Mouse (Mus musculus) hindlimb bud, embryonic 11.5 days (tissue): ENCODE measurements at regions not wholly inside any gene's neighbourhood (a gene's known extent, or its start where the extent isn't known, plus 50 kb on each side); places are given as distances from the start of the nearest gene placed in this dataset.

Experiments
- DNase-seq: peaks from one replicate; pipeline ENCODE4 v3.0.0-alpha.2; 2012; ENCODE audit warnings: low read depth, low spot score; ENCODE audit errors: extremely low spot score

- no peak for DNase-seq
Measured at GRCm38 (mm10) chr2:166246401-166247189, 91.1 kb upstream of the Sulf2 start.

- DNase-seq = no peak
Measured at GRCm38 (mm10) chr2:166245219-166245618, 89.8 kb upstream of the Sulf2 start.

GRCm38 (mm10) chr2:166242786-166243521, 87.5 kb upstream of the Sulf2 start:
- no peak for DNase-seq

GRCm38 (mm10) chr2:166241310-166241709, 85.8 kb upstream of the Sulf2 start:
- DNase-seq = no peak

GRCm38 (mm10) chr2:166240056-166240455, 84.6 kb upstream of the Sulf2 start:
- DNase-seq = no peak

GRCm38 (mm10) chr2:166237554-166238269, 82.2 kb upstream of the Sulf2 start:
- no peak for DNase-seq

- DNase-seq = no peak
Measured at GRCm38 (mm10) chr2:166236102-166236501, 80.6 kb upstream of the Sulf2 start.

GRCm38 (mm10) chr2:166234579-166235212, 79.2 kb upstream of the Sulf2 start:
- no peak for DNase-seq

- no peak for DNase-seq
Measured at GRCm38 (mm10) chr2:166233246-166233645, 77.8 kb upstream of the Sulf2 start.

GRCm38 (mm10) chr2:166232376-166232775, 76.9 kb upstream of the Sulf2 start:
- DNase-seq = no peak

GRCm38 (mm10) chr2:166230617-166231016, 75.2 kb upstream of the Sulf2 start:
- DNase-seq = no peak

GRCm38 (mm10) chr2:166228356-166228755, 72.9 kb upstream of the Sulf2 start:
- no peak for DNase-seq

GRCm38 (mm10) chr2:166227496-166227895, 72.0 kb upstream of the Sulf2 start:
- no peak for DNase-seq

- no peak for DNase-seq
Measured at GRCm38 (mm10) chr2:166226929-166227328, 71.5 kb upstream of the Sulf2 start.

- no peak for DNase-seq
Measured at GRCm38 (mm10) chr2:166226331-166226730, 70.9 kb upstream of the Sulf2 start.

- DNase-seq = no peak
Measured at GRCm38 (mm10) chr2:166225354-166225753, 69.9 kb upstream of the Sulf2 start.

- DNase-seq = no peak
Measured at GRCm38 (mm10) chr2:166218783-166219182, 63.3 kb upstream of the Sulf2 start.

GRCm38 (mm10) chr2:166216512-166216865, 61.0 kb upstream of the Sulf2 start:
- no peak for DNase-seq

GRCm38 (mm10) chr2:166215610-166216511, 60.4 kb upstream of the Sulf2 start:
- no peak for DNase-seq

GRCm38 (mm10) chr2:166215191-166215590, 59.7 kb upstream of the Sulf2 start:
- DNase-seq = no peak
